Mouse (Mus musculus): ENCODE measurements around the gene Dlx3. TPM values are rescaled to one million over a fixed set of nuclear protein-coding genes. Genes with fewer than 3 reads are reported as not detected.

The Dlx3 gene
- polyA plus RNA-seq, 1 experiment from 2014 or later = 0.45 TPM

DNA sequence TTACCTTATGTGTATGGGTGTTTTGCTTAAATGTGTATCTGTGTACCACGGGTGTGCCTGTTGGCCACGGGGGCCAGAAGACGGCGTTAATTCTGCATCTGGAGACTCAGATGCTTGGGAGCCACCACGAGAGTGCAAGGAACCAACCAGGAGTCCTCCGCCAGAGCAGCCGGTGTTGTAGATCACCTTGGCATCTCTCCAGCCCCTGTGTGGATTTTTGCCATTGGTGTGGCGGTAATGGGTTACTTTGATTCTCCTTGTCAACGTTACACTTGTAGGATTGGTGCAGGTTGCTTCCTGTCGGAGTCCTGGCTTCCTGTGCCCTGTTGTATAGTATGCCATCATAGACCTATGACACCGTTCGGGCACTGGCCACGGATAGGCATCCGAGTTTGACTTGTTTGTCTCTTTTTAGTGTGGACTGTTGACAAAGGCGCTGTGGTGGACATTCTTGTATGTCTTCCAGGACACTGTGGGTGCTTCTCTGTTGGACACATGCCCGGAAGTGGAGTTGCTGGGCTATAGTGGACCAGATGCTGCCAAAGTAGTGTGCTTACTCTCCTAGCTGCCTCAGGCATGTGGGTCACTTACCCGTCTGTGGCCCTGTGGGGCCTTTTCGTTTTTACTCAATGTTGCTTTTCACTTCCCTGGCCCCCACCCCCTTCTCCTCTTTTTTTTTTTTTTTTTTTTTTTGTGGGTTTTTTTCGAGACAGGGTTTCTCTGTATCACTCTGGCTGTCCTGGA lies 17.6 kb upstream of the Dlx3 start:
- H3K27ac ChIP-seq = no peak overlapping the region
- TF ChIP-seq CTCF (IDR thresholded peaks at IDR 0.05; ENCODE audit: low read depth) = no peak

GRCm38 (mm10) chr11:95104266-95104665 lies 15.7 kb upstream of the Dlx3 start:
- DNase-seq (ENCODE audit: low spot score) (no peak), ATAC-seq (replicated peaks; ENCODE audit: low FRiP score, low read depth) (no peak)
- no peak for TF ChIP-seq CTCF (IDR thresholded peaks at IDR 0.05; ENCODE audit: low read depth)
- WGBS = 44% methylated on average over 6 of the region's 6 CpGs
- H3K4me3 ChIP-seq (replicated peaks; ENCODE audit: low read depth, low read length) = no peak overlapping the region
- no peaks in the 10 kb centered on the region for H3K9me3 ChIP-seq (replicated peaks; ENCODE audit: low read length)
- H3K27ac ChIP-seq = no peak overlapping the region
- no peak overlapping the region for H3K4me2 ChIP-seq (ENCODE audit: low read length)
- H3K4me1 ChIP-seq (replicated peaks; ENCODE audit: insufficient read depth, low read length) = peaks cover 24% of the 10 kb centered on the region
- no peaks in the 10 kb centered on the region for H3K36me3 ChIP-seq (ENCODE audit: insufficient read depth, low read length)
- H3K9ac ChIP-seq (ENCODE audit: low read depth, low read length) = no peak overlapping the region
- no peaks in the 10 kb centered on the region for H3K27me3 ChIP-seq (ENCODE audit: insufficient read depth, low read length)

More for the DNA sequence above, 17.6 kb upstream of the Dlx3 start:
- Histone ChIP-seq H3K9ac (ENCODE audit: low read depth, low read length) (no peak overlapping the region), H3K4me2 (ENCODE audit: low read length) (no peak overlapping the region), H3K36me3 (ENCODE audit: insufficient read depth, low read length) (no peaks in the 10 kb centered on the region), H3K27me3 (ENCODE audit: insufficient read depth, low read length) (no peaks in the 10 kb centered on the region), H3K4me1 (replicated peaks; ENCODE audit: insufficient read depth, low read length) (peaks cover 29% of the 10 kb centered on the region), H3K9me3 (replicated peaks; ENCODE audit: low read length) (no peaks in the 10 kb centered on the region), H3K4me3 (replicated peaks; ENCODE audit: low read depth, low read length) (no peak overlapping the region)
- 86% methylated on average over 19 of the region's 19 CpGs for WGBS
- ATAC-seq (replicated peaks; ENCODE audit: low FRiP score, low read depth) (no peak), DNase-seq (ENCODE audit: low spot score) (no peak)

- TF ChIP-seq CTCF (IDR thresholded peaks at IDR 0.05; ENCODE audit: low read depth) = 0 out of 2 replicates have a peak, but pooled peaks have one; percentile 6
- H3K4me2 ChIP-seq (ENCODE audit: low read length) = peak overlapping the region; percentile 52
- peaks cover 23% of the 10 kb centered on the region for H3K4me1 ChIP-seq (replicated peaks; ENCODE audit: insufficient read depth, low read length)
- WGBS = 1% methylated on average over 25 of the region's 25 CpGs
- ATAC-seq (replicated peaks; ENCODE audit: low FRiP score, low read depth) (peak; percentile 52), DNase-seq (ENCODE audit: low spot score) (peak; percentile 65)
- H3K4me3 ChIP-seq (replicated peaks; ENCODE audit: low read depth, low read length) = no peak overlapping the region
- H3K27me3 ChIP-seq (ENCODE audit: insufficient read depth, low read length) = no peaks in the 10 kb centered on the region
- no peak overlapping the region; the same call in 1 of the 2 replicates for H3K9ac ChIP-seq (ENCODE audit: low read depth, low read length)
- H3K9me3 ChIP-seq (replicated peaks; ENCODE audit: low read length) = no peaks in the 10 kb centered on the region
- H3K36me3 ChIP-seq (ENCODE audit: insufficient read depth, low read length) = no peaks in the 10 kb centered on the region
- peak overlapping the region; percentile 68; the same call in 1 of the 2 replicates for H3K27ac ChIP-seq
Measured at GRCm38 (mm10) chr11:95105274-95105874, 14.5 kb upstream of the Dlx3 start.

GRCm38 (mm10) chr11:95106440-95107236 lies 13.3 kb upstream of the Dlx3 start:
- Histone ChIP-seq H3K4me1 (replicated peaks; ENCODE audit: insufficient read depth, low read length) (peaks cover 15% of the 10 kb centered on the region), H3K27me3 (ENCODE audit: insufficient read depth, low read length) (no peaks in the 10 kb centered on the region), H3K36me3 (ENCODE audit: insufficient read depth, low read length) (no peaks in the 10 kb centered on the region), H3K9ac (ENCODE audit: low read depth, low read length) (no peak overlapping the region), H3K4me3 (replicated peaks; ENCODE audit: low read depth, low read length) (no peak overlapping the region), H3K9me3 (replicated peaks; ENCODE audit: low read length) (no peaks in the 10 kb centered on the region), H3K27ac (no peak overlapping the region), H3K4me2 (ENCODE audit: low read length) (no peak overlapping the region)
- 41% methylated on average over 23 of the region's 23 CpGs for WGBS
- ATAC-seq (replicated peaks; ENCODE audit: low FRiP score, low read depth) = peak; percentile 35; the same call in 1 of the 2 replicates
- peak; percentile 99 for TF ChIP-seq CTCF (IDR thresholded peaks at IDR 0.05; ENCODE audit: low read depth)
- peak; percentile 85 for DNase-seq (ENCODE audit: low spot score)

GRCm38 (mm10) chr11:95109000-95109399 lies 10.9 kb upstream of the Dlx3 start:
- 72% methylated on average over 2 of the region's 2 CpGs for WGBS

DNA sequence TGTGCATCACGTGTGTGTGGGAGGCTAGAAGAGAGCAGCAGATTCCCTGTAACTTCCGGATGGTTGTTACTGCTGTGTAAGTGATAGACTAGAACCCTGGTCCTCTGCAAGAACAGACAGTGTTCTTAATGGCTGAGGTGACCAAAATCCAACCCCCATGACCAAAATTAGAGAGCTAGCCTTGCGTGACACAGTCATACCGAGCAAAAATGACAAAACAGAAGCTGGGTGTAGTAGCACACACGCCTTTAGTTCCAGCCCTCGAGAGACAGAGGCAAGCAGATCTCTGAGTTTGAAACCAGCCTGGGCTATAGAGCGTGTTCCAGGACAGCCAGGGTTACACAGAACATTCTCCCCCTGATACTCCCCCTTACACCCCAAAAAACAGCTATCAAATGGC lies 9.8 kb upstream of the Dlx3 start:
- no peak overlapping the region for H3K4me3 ChIP-seq (replicated peaks; ENCODE audit: low read depth, low read length)
- no peak for TF ChIP-seq CTCF (IDR thresholded peaks at IDR 0.05; ENCODE audit: low read depth)
- no peak overlapping the region for H3K4me2 ChIP-seq (ENCODE audit: low read length)
- DNase-seq (ENCODE audit: low spot score) (no peak), ATAC-seq (replicated peaks; ENCODE audit: low FRiP score, low read depth) (no peak)
- H3K4me1 ChIP-seq (replicated peaks; ENCODE audit: insufficient read depth, low read length) = peaks cover 9% of the 10 kb centered on the region
- no peaks in the 10 kb centered on the region for H3K27me3 ChIP-seq (ENCODE audit: insufficient read depth, low read length)
- H3K9ac ChIP-seq (ENCODE audit: low read depth, low read length) = no peak overlapping the region
- 74% methylated on average over 7 of the region's 7 CpGs for WGBS
- no peaks in the 10 kb centered on the region for H3K36me3 ChIP-seq (ENCODE audit: insufficient read depth, low read length)
- H3K9me3 ChIP-seq (replicated peaks; ENCODE audit: low read length) = no peaks in the 10 kb centered on the region
- no peak overlapping the region for H3K27ac ChIP-seq

More at GRCm38 (mm10) chr11:95109000-95109399, 10.9 kb upstream of the Dlx3 start:
- no peak overlapping the region for H3K27ac ChIP-seq
- H3K4me1 ChIP-seq (replicated peaks; ENCODE audit: insufficient read depth, low read length) = peaks cover 13% of the 10 kb centered on the region
- no peak overlapping the region for H3K4me2 ChIP-seq (ENCODE audit: low read length)
- no peak for TF ChIP-seq CTCF (IDR thresholded peaks at IDR 0.05; ENCODE audit: low read depth)
- DNase-seq (ENCODE audit: low spot score) (no peak), ATAC-seq (replicated peaks; ENCODE audit: low FRiP score, low read depth) (no peak)
- H3K36me3 ChIP-seq (ENCODE audit: insufficient read depth, low read length) = no peaks in the 10 kb centered on the region
- H3K9ac ChIP-seq (ENCODE audit: low read depth, low read length) = no peak overlapping the region
- no peaks in the 10 kb centered on the region for H3K27me3 ChIP-seq (ENCODE audit: insufficient read depth, low read length)
- H3K4me3 ChIP-seq (replicated peaks; ENCODE audit: low read depth, low read length) = no peak overlapping the region
- no peaks in the 10 kb centered on the region for H3K9me3 ChIP-seq (replicated peaks; ENCODE audit: low read length)
